Mouse (Mus musculus): ENCODE results near the gene Ptprk. TPM values are rescaled to one million over a fixed set of nuclear protein-coding genes. Genes with fewer than 3 reads are reported as not detected.
A peak's percentile ranks its signal among the peaks of the same experiment; 100 is the strongest.

Gene Ptprk
- total and polyA plus RNA-seq, 2 experiments from 2014 or later = 25.4 to 43.4 TPM

- Histone ChIP-seq H3K4me3 (ENCODE audit: low read depth, low read length) (no peak overlapping the region), H3K4me1 (ENCODE audit: insufficient read depth, low read length) (no peaks in the 10 kb centered on the region), H3K9ac (replicated peaks; ENCODE audit: low read length, poor library complexity, severe bottlenecking) (no peak overlapping the region), H3K9me3 (ENCODE audit: low read length) (no peaks in the 10 kb centered on the region), H3K36me3 (ENCODE audit: insufficient read depth, low read length) (no peaks in the 10 kb centered on the region), H3K27ac (ENCODE audit: low read depth, low read length) (no peak overlapping the region), H3K27me3 (ENCODE audit: insufficient read depth, low read length) (no peaks in the 10 kb centered on the region), H3K4me2 (ENCODE audit: low read depth, low read length, poor library complexity, severe bottlenecking) (no peak overlapping the region)
- WGBS = 76% methylated on average over 5 of the region's 5 CpGs
- DNase-seq (ENCODE audit: low spot score) (peak; percentile 11), ATAC-seq (ENCODE audit: low FRiP score) (no peak)
- no peak for TF ChIP-seq CTCF (IDR thresholded peaks at IDR 0.05)
Measured at GRCm38 (mm10) chr10:28366065-28366677, 291.6 kb downstream of the Ptprk start.

- no peaks in the 10 kb centered on the region for H3K4me1 ChIP-seq (ENCODE audit: insufficient read depth, low read length)
- no peak for DNase-seq (ENCODE audit: low spot score)
- H3K4me3 ChIP-seq (ENCODE audit: low read depth, low read length) = no peak overlapping the region
- no peaks in the 10 kb centered on the region for H3K27me3 ChIP-seq (ENCODE audit: insufficient read depth, low read length)
- TF ChIP-seq CTCF (IDR thresholded peaks at IDR 0.05) = no peak
- no peak for ATAC-seq (ENCODE audit: low FRiP score)
- no peak overlapping the region for H3K9ac ChIP-seq (replicated peaks; ENCODE audit: low read length, poor library complexity, severe bottlenecking)
- no peaks in the 10 kb centered on the region for H3K9me3 ChIP-seq (ENCODE audit: low read length)
- H3K4me2 ChIP-seq (ENCODE audit: low read depth, low read length, poor library complexity, severe bottlenecking) = no peak overlapping the region
- H3K36me3 ChIP-seq (ENCODE audit: insufficient read depth, low read length) = no peaks in the 10 kb centered on the region
- WGBS = 87% methylated on average over 2 of the region's 2 CpGs
- H3K27ac ChIP-seq (ENCODE audit: low read depth, low read length) = no peak overlapping the region
Measured at GRCm38 (mm10) chr10:28369808-28370207, 295.2 kb downstream of the Ptprk start.

GRCm38 (mm10) chr10:28374874-28375273, 300.3 kb downstream of the Ptprk start:
- H3K4me3 ChIP-seq (ENCODE audit: low read depth, low read length) = no peak overlapping the region
- no peak overlapping the region for H3K9ac ChIP-seq (replicated peaks; ENCODE audit: low read length, poor library complexity, severe bottlenecking)
- no peaks in the 10 kb centered on the region for H3K27me3 ChIP-seq (ENCODE audit: insufficient read depth, low read length)
- ATAC-seq (ENCODE audit: low FRiP score) = no peak
- no peaks in the 10 kb centered on the region for H3K36me3 ChIP-seq (ENCODE audit: insufficient read depth, low read length)
- H3K9me3 ChIP-seq (ENCODE audit: low read length) = no peaks in the 10 kb centered on the region
- no peak for TF ChIP-seq CTCF (IDR thresholded peaks at IDR 0.05)
- no peak overlapping the region for H3K27ac ChIP-seq (ENCODE audit: low read depth, low read length)
- H3K4me1 ChIP-seq (ENCODE audit: insufficient read depth, low read length) = no peaks in the 10 kb centered on the region
- no peak for DNase-seq (ENCODE audit: low spot score)
- WGBS = 93% methylated on average over 1 of the region's 1 CpGs
- H3K4me2 ChIP-seq (ENCODE audit: low read depth, low read length, poor library complexity, severe bottlenecking) = no peak overlapping the region

- no peak overlapping the region for H3K9ac ChIP-seq (replicated peaks; ENCODE audit: low read length, poor library complexity, severe bottlenecking)
- DNase-seq (ENCODE audit: low spot score) (no peak), ATAC-seq (ENCODE audit: low FRiP score) (no peak)
- H3K9me3 ChIP-seq (ENCODE audit: low read length) = no peaks in the 10 kb centered on the region
- no peaks in the 10 kb centered on the region for H3K36me3 ChIP-seq (ENCODE audit: insufficient read depth, low read length)
- no peak overlapping the region for H3K27ac ChIP-seq (ENCODE audit: low read depth, low read length)
- no peak for TF ChIP-seq CTCF (IDR thresholded peaks at IDR 0.05)
- no peak overlapping the region for H3K4me2 ChIP-seq (ENCODE audit: low read depth, low read length, poor library complexity, severe bottlenecking)
- no peaks in the 10 kb centered on the region for H3K4me1 ChIP-seq (ENCODE audit: insufficient read depth, low read length)
- WGBS = 82% methylated on average over 7 of the region's 7 CpGs
- no peaks in the 10 kb centered on the region for H3K27me3 ChIP-seq (ENCODE audit: insufficient read depth, low read length)
- no peak overlapping the region for H3K4me3 ChIP-seq (ENCODE audit: low read depth, low read length)
Measured at GRCm38 (mm10) chr10:28379752-28380488, 305.3 kb downstream of the Ptprk start.

GRCm38 (mm10) chr10:28387563-28388222, 313.1 kb downstream of the Ptprk start:
- ATAC-seq (ENCODE audit: low FRiP score) (no peak), DNase-seq (ENCODE audit: low spot score) (no peak)
- no peak overlapping the region for H3K4me3 ChIP-seq (ENCODE audit: low read depth, low read length)
- no peak for TF ChIP-seq CTCF (IDR thresholded peaks at IDR 0.05)
- H3K4me2 ChIP-seq (ENCODE audit: low read depth, low read length, poor library complexity, severe bottlenecking) = no peak overlapping the region
- no peak overlapping the region for H3K27ac ChIP-seq (ENCODE audit: low read depth, low read length)
- no peak overlapping the region for H3K9ac ChIP-seq (replicated peaks; ENCODE audit: low read length, poor library complexity, severe bottlenecking)
- 91% methylated on average over 15 of the region's 15 CpGs for WGBS
- H3K27me3 ChIP-seq (ENCODE audit: insufficient read depth, low read length) = no peaks in the 10 kb centered on the region
- H3K4me1 ChIP-seq (ENCODE audit: insufficient read depth, low read length) = no peaks in the 10 kb centered on the region
- no peaks in the 10 kb centered on the region for H3K36me3 ChIP-seq (ENCODE audit: insufficient read depth, low read length)
- no peaks in the 10 kb centered on the region for H3K9me3 ChIP-seq (ENCODE audit: low read length)

- DNase-seq (ENCODE audit: low spot score) (no peak), ATAC-seq (ENCODE audit: low FRiP score) (no peak)
- Histone ChIP-seq H3K36me3 (ENCODE audit: insufficient read depth, low read length) (no peaks in the 10 kb centered on the region), H3K4me1 (ENCODE audit: insufficient read depth, low read length) (no peaks in the 10 kb centered on the region), H3K27me3 (ENCODE audit: insufficient read depth, low read length) (no peaks in the 10 kb centered on the region), H3K4me2 (ENCODE audit: low read depth, low read length, poor library complexity, severe bottlenecking) (no peak overlapping the region), H3K9me3 (ENCODE audit: low read length) (no peaks in the 10 kb centered on the region), H3K9ac (replicated peaks; ENCODE audit: low read length, poor library complexity, severe bottlenecking) (no peak overlapping the region), H3K4me3 (ENCODE audit: low read depth, low read length) (no peak overlapping the region), H3K27ac (ENCODE audit: low read depth, low read length) (no peak overlapping the region)
- no peak for TF ChIP-seq CTCF (IDR thresholded peaks at IDR 0.05)
- 90% methylated on average over 5 of the region's 5 CpGs for WGBS
Measured at GRCm38 (mm10) chr10:28391168-28391567, 316.5 kb downstream of the Ptprk start.
